Mouse (Mus musculus): ENCODE measurements around the gene Pcyt1a. TPM values are rescaled to one million over a fixed set of nuclear protein-coding genes. Genes with fewer than 3 reads are reported as not detected.
"Not testable (repeated sequence)": the region's sequence is repeated elsewhere in the genome, so short reads cannot be mapped to it uniquely, and the experiment has no call there.

Gene Pcyt1a
- total RNA-seq, 2 experiments from 2014 or later = 73.1 to 78.1 TPM

DNA sequence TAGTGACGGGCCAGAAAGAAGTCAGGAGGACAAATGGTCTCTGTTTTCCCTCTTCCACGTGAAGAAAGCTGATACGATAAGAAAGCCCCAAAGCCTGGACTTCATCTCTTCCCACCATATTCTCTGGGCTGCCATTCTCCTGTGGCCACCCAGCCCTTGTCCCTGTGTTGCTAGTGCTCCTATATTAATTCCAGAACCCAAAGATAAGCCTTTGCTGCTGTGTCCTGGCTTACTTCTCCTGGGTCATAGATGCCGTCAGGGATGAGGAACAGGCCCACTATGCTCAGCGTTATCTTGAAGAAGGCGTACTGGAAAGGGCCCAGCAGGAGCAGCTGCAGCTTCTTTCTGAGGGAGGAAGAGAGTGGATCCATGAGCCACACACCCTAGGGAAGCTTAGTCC lies 46.6 kb downstream of the Pcyt1a start:
- no peak for DNase-seq

DNA sequence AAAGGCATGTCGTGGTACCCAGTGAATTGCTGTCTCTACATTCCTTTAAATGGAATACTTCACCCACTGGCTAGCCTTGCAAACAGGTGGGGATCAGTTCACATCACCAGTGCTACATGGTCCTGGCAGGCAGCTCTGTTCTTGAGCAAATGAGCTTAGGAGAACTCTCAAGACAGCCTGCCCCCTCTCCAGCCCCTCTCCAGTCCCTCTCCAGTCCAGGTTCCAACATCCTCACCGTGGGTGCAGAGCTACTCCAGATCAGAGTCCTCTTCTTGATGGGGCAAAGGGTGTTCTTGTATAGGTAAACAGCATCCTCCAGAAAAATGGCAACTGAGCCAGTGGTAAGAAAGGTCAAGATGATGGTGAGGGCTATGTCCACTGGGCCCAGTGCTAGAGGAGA lies 48.7 kb downstream of the Pcyt1a start:
- DNase-seq = no peak

- no peak for DNase-seq
These were observed 53.7 kb downstream of the Pcyt1a start for GRCm38 (mm10) chr16:32484431-32484871.

DNA sequence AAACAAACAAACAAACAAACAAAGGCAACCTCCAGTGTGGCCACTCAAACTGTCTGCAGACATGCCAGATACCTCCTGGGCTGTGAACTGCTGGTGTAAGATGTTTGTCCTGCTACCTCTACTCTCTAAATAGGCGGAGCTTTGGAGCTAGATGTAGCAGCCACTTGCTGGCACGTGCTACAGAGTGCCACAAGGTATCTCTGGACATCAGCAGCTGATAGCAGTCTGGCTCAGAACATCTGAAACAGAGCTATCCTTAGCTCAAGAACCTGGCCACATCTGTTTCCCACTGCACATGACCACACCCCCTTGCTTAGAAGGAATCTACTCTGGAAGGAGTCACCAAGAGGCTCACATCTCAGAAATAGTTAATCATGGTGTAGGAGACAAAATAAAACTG lies 54.5 kb downstream of the Pcyt1a start:
- no peak for DNase-seq

GRCm38 (mm10) chr16:32486046-32486445 lies 55.3 kb downstream of the Pcyt1a start:
- no peak for DNase-seq

GRCm38 (mm10) chr16:32487234-32488111 lies 56.8 kb downstream of the Pcyt1a start, which contains the start of gene Slc51a:
TSS of gene Slc51a (minus strand) at chr16:32487879.
- DNase-seq = no peak

- DNase-seq = no peak
These were observed 58.2 kb downstream of the Pcyt1a start for GRCm38 (mm10) chr16:32488939-32489338.

GRCm38 (mm10) chr16:32494371-32494770 lies 63.6 kb downstream of the Pcyt1a start:
- not testable (repeated sequence) for DNase-seq

- DNase-seq = no peak
These were observed 65.2 kb downstream of the Pcyt1a start, which contains the start of gene Zdhhc19 for GRCm38 (mm10) chr16:32495965-32496364. TSS of gene Zdhhc19 (plus strand) at chr16:32496265.

GRCm38 (mm10) chr16:32498996-32499395 lies 68.3 kb downstream of the Pcyt1a start:
- DNase-seq = no peak

DNA sequence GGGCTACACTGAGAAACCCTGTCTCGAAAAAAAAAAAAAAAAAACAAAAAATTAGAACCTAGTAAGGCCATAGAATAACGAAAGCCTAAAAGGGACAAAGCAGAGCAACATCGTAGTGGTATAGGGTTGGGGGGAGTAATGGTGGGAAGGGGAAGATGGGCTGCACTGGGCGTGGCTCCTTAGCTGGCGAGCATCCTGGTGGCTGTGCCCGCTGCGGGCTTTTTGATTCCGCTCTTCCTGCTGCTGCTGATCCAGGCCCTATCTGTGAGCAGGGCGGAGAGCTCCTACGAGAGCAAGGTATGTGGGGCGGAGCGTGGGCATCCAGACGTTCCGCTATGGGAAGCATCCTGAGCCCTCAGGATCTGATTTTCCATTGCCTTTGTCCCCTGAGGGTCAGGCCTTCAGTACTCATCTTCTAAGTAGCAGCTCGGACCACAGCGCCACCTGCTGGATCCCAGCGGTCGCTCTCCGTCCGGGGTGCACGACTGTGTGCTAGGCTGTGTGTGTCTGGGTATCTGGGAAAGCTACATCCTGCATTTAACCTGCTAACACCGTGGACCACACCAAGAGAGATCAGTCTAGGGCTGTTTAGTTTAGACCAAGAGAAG lies 68.8 kb downstream of the Pcyt1a start:
- peak; percentile 93 for DNase-seq

GRCm38 (mm10) chr16:32501459-32501858 lies 70.7 kb downstream of the Pcyt1a start:
- no peak for DNase-seq

GRCm38 (mm10) chr16:32502621-32503335 lies 72.1 kb downstream of the Pcyt1a start:
- no peak for DNase-seq

GRCm38 (mm10) chr16:32503633-32504032 lies 72.9 kb downstream of the Pcyt1a start:
- no peak for DNase-seq

DNA sequence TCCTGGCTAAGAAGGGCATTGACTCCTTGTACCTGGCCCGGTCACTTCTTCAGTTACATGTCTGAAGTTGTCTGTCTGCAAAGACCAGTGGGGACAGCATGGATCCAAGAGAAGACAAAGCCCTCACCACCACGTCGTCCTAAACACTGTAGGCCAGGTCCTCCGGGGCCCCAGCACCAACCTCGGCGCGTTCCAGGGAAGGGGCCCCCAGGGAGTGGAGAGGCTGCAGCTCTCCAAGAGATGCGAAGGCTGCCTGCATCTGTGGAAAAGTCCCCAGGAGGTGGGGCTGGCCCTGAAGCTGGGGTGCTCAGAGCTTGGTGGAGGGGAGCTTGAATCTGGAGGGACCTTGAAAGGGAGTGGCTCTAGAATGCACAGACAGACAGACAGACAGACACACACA lies 75.6 kb downstream of the Pcyt1a start:
- peak; percentile 52 for DNase-seq

GRCm38 (mm10) chr16:32506868-32507267 lies 76.1 kb downstream of the Pcyt1a start:
- no peak for DNase-seq

- peak; percentile 80 for DNase-seq
These were observed 76.7 kb downstream of the Pcyt1a start for GRCm38 (mm10) chr16:32507407-32507806.

DNA sequence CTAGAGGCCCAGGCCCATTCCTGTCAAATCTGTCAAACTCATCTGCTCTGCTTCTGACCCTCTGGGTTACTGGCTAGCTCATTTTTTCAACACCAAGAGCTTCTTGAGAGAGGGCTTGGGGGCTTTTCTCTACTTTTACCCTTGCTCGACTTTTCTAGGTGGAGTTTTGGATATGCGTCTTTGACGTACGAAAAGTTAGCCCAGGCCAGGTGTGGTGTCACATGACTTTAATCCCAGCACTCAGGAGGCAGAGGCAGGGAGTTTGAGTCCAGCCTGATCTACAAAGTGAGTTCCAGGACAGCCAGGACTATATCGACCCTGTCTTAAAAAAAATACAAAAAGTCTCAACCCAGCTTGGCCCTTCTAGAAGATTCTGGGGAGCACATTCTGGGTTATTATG lies 77.3 kb downstream of the Pcyt1a start:
- no peak for DNase-seq

GRCm38 (mm10) chr16:32508506-32509065 lies 77.9 kb downstream of the Pcyt1a start:
- no peak for DNase-seq

DNA sequence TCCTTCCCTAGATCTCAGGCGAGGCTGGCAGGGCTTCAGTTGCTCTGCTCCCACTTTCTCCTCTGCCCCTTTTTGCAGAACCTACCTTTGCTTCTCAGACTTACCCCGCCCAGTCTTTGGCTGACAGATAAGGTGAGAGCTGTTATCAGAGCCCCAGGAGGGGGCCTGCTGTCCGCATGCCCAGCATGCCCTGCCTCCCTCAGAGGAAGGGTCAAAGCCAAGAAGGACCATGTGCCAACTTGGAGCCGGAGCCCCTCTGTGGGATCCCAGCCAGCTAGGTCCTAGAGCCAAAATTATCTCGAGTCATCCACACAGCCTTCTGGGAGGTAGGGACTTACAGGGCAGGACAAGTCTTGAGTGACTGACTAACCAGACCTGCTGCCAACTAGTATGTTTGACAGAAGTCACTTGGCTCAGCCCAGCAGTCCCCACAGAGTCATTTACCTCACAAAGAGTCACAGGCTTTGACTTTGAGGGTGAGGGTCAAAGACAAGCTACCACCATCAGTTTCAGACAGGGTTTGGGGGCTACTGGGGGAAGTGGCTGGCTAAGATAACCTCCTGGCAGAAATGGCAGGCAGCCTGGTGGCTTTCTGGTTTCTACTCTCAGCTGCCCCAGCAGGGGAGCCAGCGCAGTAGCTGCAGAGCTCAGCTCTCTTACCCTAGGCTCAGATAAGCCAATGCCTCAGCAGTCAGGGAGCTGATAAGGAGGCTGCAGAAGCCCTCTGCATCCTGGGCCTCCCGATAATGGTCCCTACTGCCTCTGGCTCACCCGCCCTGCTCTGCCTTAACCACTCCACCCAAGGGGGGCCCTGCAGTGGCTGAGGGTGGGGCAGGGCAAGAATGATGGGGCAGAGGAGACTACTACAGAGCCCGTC lies 78.6 kb downstream of the Pcyt1a start:
- DNase-seq = peak; percentile 76
